Comparison of ENCODE assay signal across 20 mouse cellular contexts in genomic region chr8:105620946-105621720, GRCm38 (mm10). TPM values are rescaled to one million over a fixed set of nuclear protein-coding genes. Genes with fewer than 3 reads are reported as not detected.
A peak's percentile ranks its signal among the peaks of the same experiment; 100 is the strongest.
DNase-seq lines count a peak whose midpoint lies in the region; ATAC-seq and TF ChIP-seq lines count a peak whose summit lies in the region.
"Had no signal": no experiment of that assay in that cellular context is flagged by ENCODE, and none has a peak within 500 bp of the region (broad histone marks: within the 10 kb centered on the region; RNA-seq: fewer than 3 reads in every experiment).

No protein-coding gene starts in this region.

- H3K9ac ChIP-seq in forebrain, embryonic 15.5 days (replicated peaks): no peak overlapping the region
- H3K9ac ChIP-seq in forebrain, postnatal 0 days: no peak overlapping the region
- H3K9ac ChIP-seq: embryonic facial prominence, embryonic 12.5 days; limb, embryonic 12.5 days had no signal

- H3K4me1 ChIP-seq in forebrain, embryonic 15.5 days: peaks cover 37% of the 10 kb centered on the region
- H3K4me1 ChIP-seq in forebrain, postnatal 0 days (ENCODE audit: insufficient read depth): 0 out of 2 replicates have a peak, but pooled peaks cover 11% of the 10 kb centered on the region
- H3K4me1 ChIP-seq in thymus, adult 2 months (replicated peaks; ENCODE audit: control insufficient read depth, insufficient read depth, low read length): peaks cover 46% of the 10 kb centered on the region

- no peak for ATAC-seq in forebrain, embryonic 15.5 days (replicated peaks)
- no peak for ATAC-seq in forebrain, postnatal 0 days
- ATAC-seq in frontal cortex, adult (ENCODE audit: low TSS enrichment): no peak
- ATAC-seq: Patski had no signal

- 88% methylated on average over 21 of the region's 21 CpGs for WGBS in forebrain, embryonic 15.5 days
- 85% methylated on average over 21 of the region's 21 CpGs for WGBS in forebrain, postnatal 0 days
- WGBS in thymus, adult 2 months: 94% methylated on average over 21 of the region's 21 CpGs

- H3K27ac ChIP-seq in forebrain, embryonic 15.5 days (replicated peaks): peak overlapping the region; percentile 74
- no peak overlapping the region for H3K27ac ChIP-seq in forebrain, postnatal 0 days (ENCODE audit: low read depth, low read length)
- peak overlapping the region; percentile 98 for H3K27ac ChIP-seq in thymus, adult 2 months (ENCODE audit: control insufficient read depth, insufficient read depth, low read length)
- H3K27ac ChIP-seq: embryonic facial prominence, embryonic 12.5 days had no signal

- no peak for DNase-seq in forebrain, postnatal 0 days
- DNase-seq in layer of hippocampus, adult 11-12 months (ENCODE audit: low spot score): peak; percentile 11
- no peak for DNase-seq in layer of hippocampus, postnatal 25 days (ENCODE audit: extremely low spot score in 1 of 2, low spot score in 1 of 2)
- DNase-seq in thymus, adult 2 months: no peak
- DNase-seq in thymus, adult 18-20 months: no peak
- DNase-seq in thymus, postnatal 25 days: peak; percentile 30
- DNase-seq: B cell, adult 2 months; cerebellum, postnatal 25 days; gastrocnemius, postnatal 36 days; kidney, postnatal 14 days; lung, postnatal 14 days had no signal

- no peaks in the 10 kb centered on the region for H3K9me3 ChIP-seq in forebrain, embryonic 15.5 days
- H3K9me3 ChIP-seq in forebrain, postnatal 0 days (ENCODE audit: low read length): no peaks in the 10 kb centered on the region
- H3K9me3 ChIP-seq: embryonic facial prominence, embryonic 12.5 days; limb, embryonic 12.5 days had no signal

- peaks cover 52% of the 10 kb centered on the region for H3K36me3 ChIP-seq in forebrain, embryonic 15.5 days
- H3K36me3 ChIP-seq in forebrain, postnatal 0 days (ENCODE audit: insufficient read depth): peaks cover 63% of the 10 kb centered on the region
- peaks cover 56% of the 10 kb centered on the region for H3K36me3 ChIP-seq in thymus, adult 2 months (ENCODE audit: control insufficient read depth, insufficient read depth, low read length)

- no peak overlapping the region for H3K4me3 ChIP-seq in forebrain, embryonic 15.5 days
- no peak overlapping the region for H3K4me3 ChIP-seq in forebrain, postnatal 0 days (ENCODE audit: low read depth, low read length)
- no peak overlapping the region for H3K4me3 ChIP-seq in thymus, adult 2 months (ENCODE audit: control insufficient read depth, insufficient read depth, low read length)
- H3K4me3 ChIP-seq: embryonic facial prominence, embryonic 12.5 days; limb, embryonic 12.5 days had no signal

- no peak for TF ChIP-seq CTCF in forebrain, postnatal 0 days (IDR thresholded peaks at IDR 0.05; ENCODE audit: low read depth)
- no peak for TF ChIP-seq CTCF in thymus, adult 2 months (IDR thresholded peaks at IDR 0.05; ENCODE audit: borderline replicate concordance, control insufficient read depth, extremely low read depth, insufficient read depth, low read length, poor library complexity)

- no peak for TF ChIP-seq POLR2A in thymus, adult 2 months (IDR thresholded peaks at IDR 0.05; ENCODE audit: control insufficient read depth, extremely low read depth, insufficient read depth, low read length, poor library complexity)

- no peaks in the 10 kb centered on the region for H3K27me3 ChIP-seq in forebrain, embryonic 15.5 days
- H3K27me3 ChIP-seq in forebrain, postnatal 0 days (ENCODE audit: insufficient read depth, low read length): no peaks in the 10 kb centered on the region
- no peaks in the 10 kb centered on the region for H3K27me3 ChIP-seq in thymus, adult 2 months (ENCODE audit: control insufficient read depth, insufficient read depth, low read length)
- H3K27me3 ChIP-seq: embryonic facial prominence, embryonic 12.5 days; limb, embryonic 12.5 days; Patski had no signal

- no peak overlapping the region for H3K4me2 ChIP-seq in forebrain, embryonic 15.5 days (replicated peaks)
- no peak overlapping the region for H3K4me2 ChIP-seq in forebrain, postnatal 0 days (ENCODE audit: low read depth)
- H3K4me2 ChIP-seq: embryonic facial prominence, embryonic 12.5 days had no signal

RNA-seq across cellular contexts. Expression of gene Ctcf, which starts 15.2 kb away (rescaled TPM):
- 150 and 152 TPM in 2 replicates for polyA plus RNA-seq in forebrain, embryonic 15.5 days (2015; fragmentation: Nextera tagmentation; extraction: Ambion mirVana)
- total RNA-seq in forebrain, postnatal 0 days (2014; rRNA removed): 39.5 and 52.5 TPM in 2 replicates
- 67.9 and 86.0 TPM in 2 replicates for polyA plus RNA-seq in forebrain, postnatal 0 days (2015; fragmentation: Nextera tagmentation; extraction: Ambion mirVana)
- total RNA-seq in layer of hippocampus, postnatal 25 days (2021): 10 to 100 TPM; 63.3 to 71.7 TPM
- 67.0 and 89.4 TPM in 2 replicates for polyA plus RNA-seq in thymus, adult 2 months (2012; rRNA removed)

RNA-seq across cellular contexts. Expression of gene Agrp, which starts 16.1 kb away (rescaled TPM):
- 0.47 and 0.69 TPM in 2 replicates for polyA plus RNA-seq in forebrain, embryonic 15.5 days (2015; fragmentation: Nextera tagmentation; extraction: Ambion mirVana)
- total RNA-seq in forebrain, postnatal 0 days (2014; rRNA removed): 1.5 TPM in 1 of 2 replicates, not detected in the other
- polyA plus RNA-seq in forebrain, postnatal 0 days (2015; fragmentation: Nextera tagmentation; extraction: Ambion mirVana): 0.62 and 0.90 TPM in 2 replicates
- total RNA-seq in layer of hippocampus, postnatal 25 days (2021): not detected
- 0.52 and 1.00 TPM in 2 replicates for polyA plus RNA-seq in thymus, adult 2 months (2012; rRNA removed)
- total RNA-seq: megakaryocyte-erythroid progenitor cell, adult 5-6 weeks had no signal
- polyA plus RNA-seq: heart, embryonic 16.5 days; liver, embryonic 16.5 days; testis, adult 2 months had no signal

RNA-seq across cellular contexts. Expression of gene Ripor1, which starts 16.1 kb away (rescaled TPM):
- 26.5 and 29.0 TPM in 2 replicates for polyA plus RNA-seq in forebrain, embryonic 15.5 days (2015; fragmentation: Nextera tagmentation; extraction: Ambion mirVana)
- 9.2 and 10.6 TPM in 2 replicates for total RNA-seq in forebrain, postnatal 0 days (2014; rRNA removed)
- 37.2 and 37.4 TPM in 2 replicates for polyA plus RNA-seq in forebrain, postnatal 0 days (2015; fragmentation: Nextera tagmentation; extraction: Ambion mirVana)
- 10 to 100 TPM; 83.2 to 92.9 TPM for total RNA-seq in layer of hippocampus, postnatal 25 days (2021)
- 125 and 128 TPM in 2 replicates for polyA plus RNA-seq in thymus, adult 2 months (2012; rRNA removed)

RNA-seq across cellular contexts. Expression of gene Atp6v0d1, which starts 55.3 kb away (rescaled TPM):
- polyA plus RNA-seq in forebrain, embryonic 15.5 days (2015; fragmentation: Nextera tagmentation; extraction: Ambion mirVana): 184 and 193 TPM in 2 replicates
- total RNA-seq in forebrain, postnatal 0 days (2014; rRNA removed): 179 TPM in 2 replicates
- 251 and 275 TPM in 2 replicates for polyA plus RNA-seq in forebrain, postnatal 0 days (2015; fragmentation: Nextera tagmentation; extraction: Ambion mirVana)
- total RNA-seq in layer of hippocampus, postnatal 25 days (2021): 100 to 1,000 TPM; 293 to 332 TPM
- polyA plus RNA-seq in thymus, adult 2 months (2012; rRNA removed): 112 and 119 TPM in 2 replicates

Comparison
In these comparisons a context has a peak if more than half of its experiments do, and no peak if none do; other contexts are left out.
1. DNase-seq: peak in layer of hippocampus, adult 11-12 months (single experiment) and thymus, postnatal 25 days (single experiment); none in forebrain, postnatal 0 days (single experiment), layer of hippocampus, postnatal 25 days (0 of 2), thymus, adult 2 months (single experiment) and thymus, adult 18-20 months (0 of 2).